Mouse (Mus musculus): ENCODE results near the gene Dip2a.

DNA sequence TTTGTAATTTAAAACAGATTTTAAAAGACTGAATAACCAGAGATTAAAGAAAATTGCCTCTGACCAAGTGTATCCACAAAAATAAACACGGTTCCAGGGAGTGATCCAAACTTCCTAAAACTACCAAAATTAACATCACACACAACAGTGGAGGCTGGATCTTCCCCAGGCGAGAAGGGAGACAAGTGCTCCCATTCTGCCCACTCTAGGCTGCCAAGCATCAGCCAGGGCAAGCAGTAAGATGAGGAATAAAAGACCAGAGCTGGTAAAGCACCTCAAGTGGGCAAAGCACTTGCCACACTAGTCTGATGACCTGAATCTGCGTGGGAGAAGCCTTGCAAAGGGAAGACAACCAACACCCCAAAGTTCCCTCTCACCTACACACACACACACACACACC, 26.6 kb upstream of the Dip2a start:
- no peak for TF ChIP-seq POLR2A (IDR thresholded peaks at IDR 0.05; ENCODE audit: borderline replicate concordance, low read depth, low read length)
- no peak for TF ChIP-seq CTCF (IDR thresholded peaks at IDR 0.05; ENCODE audit: low read depth, low read length)

All from bone marrow macrophage, adult 2 months (primary cell).